Mouse (Mus musculus) heart, postnatal 0 days (tissue): ENCODE measurements around the gene Tyw1.

Experiments used
- CTCF ChIP-seq: IDR thresholded peaks from 2 replicates; pipeline ENCODE4 v1.5.1; 2016; ENCODE audit warnings: antibody characterized with exemption, control low read depth, low read depth
- EP300 ChIP-seq: IDR thresholded peaks from 2 replicates; pipeline ENCODE4 v1.6.1; 2016; ENCODE audit warnings: antibody characterized with exemption, low read depth

DNA sequence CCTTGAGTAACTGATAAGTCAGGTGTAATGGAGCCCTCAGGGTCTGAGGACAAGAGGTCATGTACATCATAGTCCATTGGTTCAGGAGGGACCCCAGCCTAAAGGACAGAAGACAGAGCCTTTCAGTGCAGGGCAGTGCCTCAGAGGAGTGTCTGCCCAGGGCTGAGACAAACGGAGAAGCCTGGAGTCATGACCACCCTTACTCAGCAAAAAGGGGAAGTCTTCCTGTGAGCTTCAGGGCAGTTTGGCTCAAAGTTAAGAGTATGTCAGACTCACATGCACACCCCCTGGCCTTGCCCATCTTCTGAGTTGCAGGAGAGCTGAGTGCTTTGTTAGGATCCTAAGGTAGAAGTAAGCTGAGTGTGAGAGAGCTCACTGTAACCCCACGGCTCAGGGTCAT, 74.5 kb downstream of the Tyw1 start:
- no peak for TF ChIP-seq CTCF
- TF ChIP-seq EP300: no peak
